Mouse (Mus musculus) heart, adult 18-20 months (tissue): Measurements from ENCODE around the gene Hells. TPM values are rescaled to one million over a fixed set of nuclear protein-coding genes. Genes with fewer than 3 reads are reported as not detected.

Experiments
- microRNA-seq, 2 experiments: library from miRNA; unstranded; fragments of <30 nt; microRNA quantifications; one replicate each; pipeline ENCODE4 v1.2.0; 2022
- total RNA-seq, 2 experiments: library from RNA; stranded (reverse); gene quantifications; 2 replicates each; pipeline ENCODE4 v1.2.3; 2021

Gene Hells
- total RNA-seq, 2 experiments from 2014 or later = 0.97 to 1.5 TPM

Small RNA genes within 50 kb of the gene (microRNA-seq; reads per million reads assigned to microRNA genes)
- gene Gm23800 = 0 reads per million in 2 experiments

Other genes starting within 250 kb of the Hells start
- 1 to 10 TPM; 6.3 to 6.9 TPM for gene Noc3l, start 111.7 kb upstream of the Hells start, total RNA-seq
- gene Tbc1d12, start 94.3 kb upstream of the Hells start, total RNA-seq = 1 to 10 TPM; 7.1 to 7.2 TPM
- gene Cyp2c55, start 76.1 kb downstream of the Hells start, total RNA-seq = under 1 TPM in 1 of 2 experiments, not detected in 1; 0.12 TPM
- not detected for gene Cyp2c65, start 130.1 kb downstream of the Hells start, total RNA-seq
- not detected for gene Cyp2c66, start 183.0 kb downstream of the Hells start, total RNA-seq